Mouse (Mus musculus): ENCODE measurements at regions not wholly inside any gene's neighbourhood (a gene's known extent, or its start where the extent isn't known, plus 50 kb on each side); places are given as distances from the start of the nearest gene placed in this dataset.

GRCm38 (mm10) chr10:99416271-99416670, 153.2 kb downstream of the Dusp6 start:
- Histone ChIP-seq H3K27ac (replicated peaks; ENCODE audit: low read depth, low read length) (no peak overlapping the region), H3K4me3 (ENCODE audit: insufficient read depth, low read depth, low read length) (no peak overlapping the region), H3K4me1 (ENCODE audit: control insufficient read depth, insufficient read depth, insufficient read length, low read length) (peaks cover 8% of the 10 kb centered on the region; the same call in 1 of the 2 replicates)

- peaks cover 7% of the 10 kb centered on the region; the same call in 1 of the 2 replicates for H3K4me1 ChIP-seq (ENCODE audit: control insufficient read depth, insufficient read depth, insufficient read length, low read length)
- H3K27ac ChIP-seq (replicated peaks; ENCODE audit: low read depth, low read length): no peak overlapping the region
- no peak overlapping the region for H3K4me3 ChIP-seq (ENCODE audit: insufficient read depth, low read depth, low read length)
Measured at GRCm38 (mm10) chr10:99416896-99417479, 154.0 kb downstream of the Dusp6 start.

GRCm38 (mm10) chr10:99417591-99417990, 154.6 kb downstream of the Dusp6 start:
- Histone ChIP-seq H3K27ac (replicated peaks; ENCODE audit: low read depth, low read length) (no peak overlapping the region), H3K4me1 (ENCODE audit: control insufficient read depth, insufficient read depth, insufficient read length, low read length) (peaks cover 4% of the 10 kb centered on the region; the same call in 1 of the 2 replicates), H3K4me3 (ENCODE audit: insufficient read depth, low read depth, low read length) (no peak overlapping the region)

- no peak overlapping the region for H3K27ac ChIP-seq (replicated peaks; ENCODE audit: low read depth, low read length)
- H3K4me1 ChIP-seq (ENCODE audit: control insufficient read depth, insufficient read depth, insufficient read length, low read length): peaks cover 4% of the 10 kb centered on the region; the same call in 1 of the 2 replicates
- no peak overlapping the region for H3K4me3 ChIP-seq (ENCODE audit: insufficient read depth, low read depth, low read length)
Measured at GRCm38 (mm10) chr10:99418497-99418896, 155.5 kb downstream of the Dusp6 start.

GRCm38 (mm10) chr10:99419532-99419931, 156.5 kb downstream of the Dusp6 start:
- no peak overlapping the region for H3K27ac ChIP-seq (replicated peaks; ENCODE audit: low read depth, low read length)
- no peak overlapping the region for H3K4me3 ChIP-seq (ENCODE audit: insufficient read depth, low read depth, low read length)
- peaks cover 4% of the 10 kb centered on the region; the same call in 1 of the 2 replicates for H3K4me1 ChIP-seq (ENCODE audit: control insufficient read depth, insufficient read depth, insufficient read length, low read length)

GRCm38 (mm10) chr10:99423406-99423805, 160.4 kb downstream of the Dusp6 start:
- no peak overlapping the region for H3K27ac ChIP-seq (replicated peaks; ENCODE audit: low read depth, low read length)
- no peak overlapping the region for H3K4me3 ChIP-seq (ENCODE audit: insufficient read depth, low read depth, low read length)
- peaks cover 3% of the 10 kb centered on the region; the same call in 1 of the 2 replicates for H3K4me1 ChIP-seq (ENCODE audit: control insufficient read depth, insufficient read depth, insufficient read length, low read length)

- Histone ChIP-seq H3K27ac (replicated peaks; ENCODE audit: low read depth, low read length) (no peak overlapping the region), H3K4me1 (ENCODE audit: control insufficient read depth, insufficient read depth, insufficient read length, low read length) (peaks cover 3% of the 10 kb centered on the region; the same call in 1 of the 2 replicates), H3K4me3 (ENCODE audit: insufficient read depth, low read depth, low read length) (no peak overlapping the region)
Measured at GRCm38 (mm10) chr10:99425265-99425664, 162.2 kb downstream of the Dusp6 start.

GRCm38 (mm10) chr10:99430175-99430574, 167.1 kb downstream of the Dusp6 start:
- Histone ChIP-seq H3K27ac (replicated peaks; ENCODE audit: low read depth, low read length) (no peak overlapping the region), H3K4me1 (ENCODE audit: control insufficient read depth, insufficient read depth, insufficient read length, low read length) (peaks cover 3% of the 10 kb centered on the region; the same call in 1 of the 2 replicates), H3K4me3 (ENCODE audit: insufficient read depth, low read depth, low read length) (no peak overlapping the region)

GRCm38 (mm10) chr10:99430669-99431561, 167.9 kb downstream of the Dusp6 start:
- Histone ChIP-seq H3K4me1 (ENCODE audit: control insufficient read depth, insufficient read depth, insufficient read length, low read length) (peaks cover 3% of the 10 kb centered on the region; the same call in 1 of the 2 replicates), H3K4me3 (ENCODE audit: insufficient read depth, low read depth, low read length) (no peak overlapping the region), H3K27ac (replicated peaks; ENCODE audit: low read depth, low read length) (no peak overlapping the region)

GRCm38 (mm10) chr10:99437060-99437459, 174.0 kb downstream of the Dusp6 start:
- H3K27ac ChIP-seq (replicated peaks; ENCODE audit: low read depth, low read length): no peak overlapping the region
- H3K4me1 ChIP-seq (ENCODE audit: control insufficient read depth, insufficient read depth, insufficient read length, low read length): 0 out of 2 replicates have a peak, but pooled peaks cover 2% of the 10 kb centered on the region
- H3K4me3 ChIP-seq (ENCODE audit: insufficient read depth, low read depth, low read length): no peak overlapping the region

GRCm38 (mm10) chr10:99440169-99440568, 177.1 kb downstream of the Dusp6 start:
- Histone ChIP-seq H3K4me1 (ENCODE audit: control insufficient read depth, insufficient read depth, insufficient read length, low read length) (0 out of 2 replicates have a peak, but pooled peaks cover 2% of the 10 kb centered on the region), H3K27ac (replicated peaks; ENCODE audit: low read depth, low read length) (no peak overlapping the region), H3K4me3 (ENCODE audit: insufficient read depth, low read depth, low read length) (no peak overlapping the region)

GRCm38 (mm10) chr10:99441014-99441413, 178.0 kb downstream of the Dusp6 start:
- Histone ChIP-seq H3K4me1 (ENCODE audit: control insufficient read depth, insufficient read depth, insufficient read length, low read length) (0 out of 2 replicates have a peak, but pooled peaks cover 2% of the 10 kb centered on the region), H3K27ac (replicated peaks; ENCODE audit: low read depth, low read length) (no peak overlapping the region; the same call in 1 of the 2 replicates)

GRCm38 (mm10) chr10:99441931-99442330, 178.9 kb downstream of the Dusp6 start:
- H3K4me3 ChIP-seq (ENCODE audit: insufficient read depth, low read depth, low read length): no peak overlapping the region
- H3K27ac ChIP-seq (replicated peaks; ENCODE audit: low read depth, low read length): no peak overlapping the region
- H3K4me1 ChIP-seq (ENCODE audit: control insufficient read depth, insufficient read depth, insufficient read length, low read length): 0 out of 2 replicates have a peak, but pooled peaks cover 2% of the 10 kb centered on the region

More at GRCm38 (mm10) chr10:99441014-99441413, 178.0 kb downstream of the Dusp6 start:
- H3K4me3 ChIP-seq (ENCODE audit: insufficient read depth, low read depth, low read length): no peak overlapping the region

- Histone ChIP-seq H3K27ac (replicated peaks; ENCODE audit: low read depth, low read length) (no peak overlapping the region), H3K4me3 (ENCODE audit: insufficient read depth, low read depth, low read length) (no peak overlapping the region), H3K4me1 (ENCODE audit: control insufficient read depth, insufficient read depth, insufficient read length, low read length) (0 out of 2 replicates have a peak, but pooled peaks cover 2% of the 10 kb centered on the region)
Measured at GRCm38 (mm10) chr10:99443453-99444170, 180.6 kb downstream of the Dusp6 start.
